ENCODE assay signal across 24 mouse cellular contexts in genomic region chr2:76764526-76764925, GRCm38 (mm10).
DNase-seq lines count a peak whose midpoint lies in the region; ATAC-seq and TF ChIP-seq lines count a peak whose summit lies in the region.
"Had no signal": no experiment of that assay in that cellular context is flagged by ENCODE, and none has a peak within 500 bp of the region (broad histone marks: within the 10 kb centered on the region; RNA-seq: fewer than 3 reads in every experiment).

No protein-coding gene starts in this region.

- H3K9me3 ChIP-seq in heart, embryonic 10.5 days = no peaks in the 10 kb centered on the region
- H3K9me3 ChIP-seq in intestine, embryonic 14.5 days (ENCODE audit: control insufficient read depth, low read length) = no peaks in the 10 kb centered on the region
- H3K9me3 ChIP-seq in intestine, embryonic 16.5 days (ENCODE audit: control insufficient read depth, low read length) = 0 out of 2 replicates have a peak, but pooled peaks cover 3% of the 10 kb centered on the region
- no peaks in the 10 kb centered on the region for H3K9me3 ChIP-seq in stomach, postnatal 0 days (ENCODE audit: control insufficient read depth, low read length)
- H3K9me3 ChIP-seq: embryonic facial prominence, embryonic 15.5 days had no signal

- H3K27ac ChIP-seq in heart, embryonic 10.5 days = no peak overlapping the region
- H3K27ac ChIP-seq in intestine, embryonic 14.5 days (ENCODE audit: low read depth) = no peak overlapping the region
- H3K27ac ChIP-seq in intestine, embryonic 16.5 days (ENCODE audit: low read length) = no peak overlapping the region
- no peak overlapping the region for H3K27ac ChIP-seq in stomach, postnatal 0 days (replicated peaks)
- H3K27ac ChIP-seq: embryonic facial prominence, embryonic 13.5 days; embryonic facial prominence, embryonic 15.5 days; forebrain, embryonic 10.5 days; forebrain, embryonic 12.5 days had no signal

- no peak for TF ChIP-seq CTCF in stomach, postnatal 0 days (IDR thresholded peaks at IDR 0.05; ENCODE audit: low read depth)

- intact Hi-C loops in gastrocnemius, postnatal 36 days (cut with DNase I) = no loop called here

- no peak overlapping the region for H3K4me3 ChIP-seq in heart, embryonic 10.5 days
- H3K4me3 ChIP-seq in intestine, embryonic 14.5 days (ENCODE audit: low read depth, low read length) = no peak overlapping the region
- no peak overlapping the region for H3K4me3 ChIP-seq in intestine, embryonic 16.5 days (ENCODE audit: low read length)
- H3K4me3 ChIP-seq in stomach, postnatal 0 days (ENCODE audit: low read depth, low read length) = no peak overlapping the region
- H3K4me3 ChIP-seq: embryonic facial prominence, embryonic 13.5 days; embryonic facial prominence, embryonic 15.5 days; erythroblast, embryonic 14.5 days; forebrain, embryonic 10.5 days; forebrain, embryonic 12.5 days had no signal

- no peak for ATAC-seq in intestine, embryonic 14.5 days (replicated peaks; ENCODE audit: low FRiP score, low TSS enrichment, low read depth)
- ATAC-seq in intestine, embryonic 16.5 days = no peak
- no peak for ATAC-seq in stomach, postnatal 0 days (ENCODE audit: low FRiP score, low TSS enrichment)
- no peak for ATAC-seq in megakaryocyte progenitor cell, adult 5-6 weeks (replicated peaks; ENCODE audit: poor library complexity)
- ATAC-seq: forebrain, embryonic 14.5 days had no signal

- H3K4me1 ChIP-seq in heart, embryonic 10.5 days = no peaks in the 10 kb centered on the region
- H3K4me1 ChIP-seq in intestine, embryonic 14.5 days (replicated peaks; ENCODE audit: control insufficient read depth, insufficient read depth, low read length) = no peaks in the 10 kb centered on the region
- no peaks in the 10 kb centered on the region for H3K4me1 ChIP-seq in intestine, embryonic 16.5 days (ENCODE audit: control insufficient read depth, insufficient read depth, low read length)
- no peaks in the 10 kb centered on the region for H3K4me1 ChIP-seq in stomach, postnatal 0 days (replicated peaks; ENCODE audit: control insufficient read depth, insufficient read depth)
- H3K4me1 ChIP-seq: embryonic facial prominence, embryonic 13.5 days; embryonic facial prominence, embryonic 15.5 days; forebrain, embryonic 10.5 days; forebrain, embryonic 12.5 days had no signal

- WGBS in heart, embryonic 10.5 days = 84% methylated on average over 13 of the region's 13 CpGs
- WGBS in intestine, embryonic 14.5 days = 91% methylated on average over 13 of the region's 13 CpGs
- WGBS in intestine, embryonic 16.5 days = 92% methylated on average over 13 of the region's 13 CpGs
- 91% methylated on average over 13 of the region's 13 CpGs for WGBS in stomach, postnatal 0 days

- H3K27me3 ChIP-seq in heart, embryonic 10.5 days (ENCODE audit: insufficient read depth, poor library complexity, severe bottlenecking) = no peaks in the 10 kb centered on the region
- H3K27me3 ChIP-seq in intestine, embryonic 14.5 days (replicated peaks; ENCODE audit: control insufficient read depth, insufficient read depth, low read length) = no peaks in the 10 kb centered on the region
- no peaks in the 10 kb centered on the region for H3K27me3 ChIP-seq in intestine, embryonic 16.5 days (replicated peaks; ENCODE audit: control insufficient read depth, insufficient read depth, low read length)
- no peaks in the 10 kb centered on the region for H3K27me3 ChIP-seq in stomach, postnatal 0 days (ENCODE audit: control insufficient read depth, insufficient read depth, low read length)
- H3K27me3 ChIP-seq: embryonic facial prominence, embryonic 13.5 days; embryonic facial prominence, embryonic 15.5 days; forebrain, embryonic 12.5 days had no signal

- H3K4me2 ChIP-seq in intestine, embryonic 14.5 days (ENCODE audit: low read length) = no peak overlapping the region
- H3K4me2 ChIP-seq in intestine, embryonic 16.5 days (ENCODE audit: low read depth, low read length) = no peak overlapping the region
- H3K4me2 ChIP-seq in stomach, postnatal 0 days (replicated peaks; ENCODE audit: low read depth) = no peak overlapping the region
- H3K4me2 ChIP-seq: embryonic facial prominence, embryonic 13.5 days; embryonic facial prominence, embryonic 15.5 days; forebrain, embryonic 12.5 days had no signal

- no peak overlapping the region for H3K9ac ChIP-seq in intestine, embryonic 14.5 days (ENCODE audit: low read length)
- H3K9ac ChIP-seq in intestine, embryonic 16.5 days (ENCODE audit: low read depth, low read length) = no peak overlapping the region
- H3K9ac ChIP-seq in stomach, postnatal 0 days (ENCODE audit: low read length) = no peak overlapping the region
- H3K9ac ChIP-seq: embryonic facial prominence, embryonic 13.5 days; embryonic facial prominence, embryonic 15.5 days; forebrain, embryonic 12.5 days had no signal

- no peak for TF ChIP-seq EP300 in stomach, postnatal 0 days (optimal IDR thresholded peaks at IDR 0.05)

- peaks cover 99% of the 10 kb centered on the region for H3K36me3 ChIP-seq in heart, embryonic 10.5 days
- no peaks in the 10 kb centered on the region for H3K36me3 ChIP-seq in intestine, embryonic 14.5 days (ENCODE audit: control insufficient read depth, insufficient read depth, low read length)
- no peaks in the 10 kb centered on the region for H3K36me3 ChIP-seq in intestine, embryonic 16.5 days (ENCODE audit: control insufficient read depth, insufficient read depth, low read length)
- no peaks in the 10 kb centered on the region for H3K36me3 ChIP-seq in stomach, postnatal 0 days (ENCODE audit: control insufficient read depth, insufficient read depth, low read length)
- H3K36me3 ChIP-seq: embryonic facial prominence, embryonic 13.5 days; embryonic facial prominence, embryonic 15.5 days; forebrain, embryonic 10.5 days; forebrain, embryonic 12.5 days had no signal

- DNase-seq in gastrocnemius, postnatal 25 days = peak; percentile 7
- no peak for DNase-seq in gastrocnemius, postnatal 36 days
- peak; percentile 51 for DNase-seq in heart, embryonic 10.5 days (ENCODE audit: low spot score)
- no peak for DNase-seq in heart, adult 18-20 months
- DNase-seq in intestine, embryonic 14.5 days (ENCODE audit: low spot score) = peak; percentile 28
- DNase-seq in stomach, postnatal 0 days (ENCODE audit: low spot score) = peak; percentile 6
- DNase-seq: adrenal gland, adult 2 months; adrenal gland, postnatal 10 days; adrenal gland, postnatal 25 days; cerebellum, adult 11 months; cerebellum, adult 18-20 months; cerebellum, adult 8-10 months; cerebellum, adult 9-11 months; cerebellum, postnatal 14 days; cerebellum, postnatal 36 days; embryo, embryonic 11 days had no signal

Comparison
In these comparisons a context has a peak if more than half of its experiments do, and no peak if none do; other contexts are left out.
1. DNase-seq: peak in gastrocnemius, postnatal 25 days (single experiment), heart, embryonic 10.5 days (single experiment), intestine, embryonic 14.5 days (single experiment) and stomach, postnatal 0 days (single experiment); none in gastrocnemius, postnatal 36 days (0 of 2) and heart, adult 18-20 months (0 of 2).